Mouse (Mus musculus): ENCODE results near the gene Klb.

GRCm38 (mm10) chr5:65429441-65429840 is 81.3 kb downstream of the Klb start:
- TF ChIP-seq CTCF (IDR thresholded peaks at IDR 0.05; ENCODE audit: borderline replicate concordance, insufficient read depth, low read length) (no peak), POLR2A (IDR thresholded peaks at IDR 0.05; ENCODE audit: low read depth, low read length) (no peak)
